Mouse (Mus musculus) erythroblast, embryonic 14.5 days (primary cell): ENCODE data around the gene Rnf208. TPM values are rescaled to one million over a fixed set of nuclear protein-coding genes. Genes with fewer than 3 reads are reported as not detected.

Source experiments
- H3K27me3 ChIP-seq: 2 replicates; pipeline ENCODE4 v1.6.1; 2012; ENCODE audit warnings: inconsistent platforms; ENCODE audit not compliant: control insufficient read depth
- H3K36me3 ChIP-seq: 2 replicates; pipeline ENCODE4 v1.6.1; 2012; ENCODE audit warnings: mild to moderate bottlenecking, inconsistent platforms; ENCODE audit not compliant: control insufficient read depth
- H3K4me1 ChIP-seq: 2 replicates; pipeline ENCODE4 v1.6.1; 2012; ENCODE audit warnings: inconsistent platforms; ENCODE audit not compliant: control insufficient read depth
- H3K4me3 ChIP-seq: replicated peaks from 2 replicates; pipeline ENCODE3; 2012; ENCODE audit warnings: moderate library complexity, mild to moderate bottlenecking, inconsistent platforms
- H3K9me3 ChIP-seq: 2 replicates; pipeline ENCODE4 v1.6.1; 2012; ENCODE audit warnings: low read length, inconsistent platforms, mixed read lengths; ENCODE audit not compliant: control insufficient read depth
- GATA1 ChIP-seq: IDR thresholded peaks from 2 replicates; pipeline ENCODE4 v1.6.1; 2012; ENCODE audit warnings: low read length, inconsistent platforms, mixed read lengths
- TAL1 ChIP-seq: IDR thresholded peaks from 3 replicates; pipeline ENCODE4 v1.6.1; 2012; ENCODE audit warnings: low read length, inconsistent platforms, mixed read lengths
- polyA plus RNA-seq: library from polyadenylated mRNA; stranded (reverse); fragments of >175 nt; gene quantifications from 2 replicates; pipeline ENCODE4 v1.2.3, GENCODE M21; 2012

Rnf208 gene
- polyA plus RNA-seq, 1 experiment = 0.07 TPM

DNA sequence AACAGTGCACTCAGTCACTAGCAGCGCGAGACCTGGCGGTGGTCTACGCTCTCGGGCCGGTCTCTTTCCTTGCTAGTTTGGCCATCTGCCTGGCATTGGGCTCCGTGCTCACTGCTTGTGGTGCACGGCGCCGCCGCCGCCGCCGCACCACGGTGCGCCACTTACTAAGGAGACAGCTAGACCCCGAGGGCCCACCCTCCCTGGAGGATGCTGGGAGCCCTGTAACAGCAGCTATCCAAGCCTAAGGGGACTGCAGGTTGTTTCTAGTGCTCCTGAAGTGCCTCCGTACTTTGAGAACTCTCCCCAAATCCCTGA, 48.7 kb downstream of the Rnf208 start:
- Histone ChIP-seq H3K36me3 (peaks cover 6% of the 10 kb centered on the region), H3K4me1 (peaks cover 22% of the 10 kb centered on the region), H3K9me3 (peaks cover 3% of the 10 kb centered on the region; the same call in 1 of the 2 replicates), H3K27me3 (peaks cover 79% of the 10 kb centered on the region), H3K4me3 (no peak overlapping the region)
- TF ChIP-seq GATA1 (no peak), TAL1 (no peak)

DNA sequence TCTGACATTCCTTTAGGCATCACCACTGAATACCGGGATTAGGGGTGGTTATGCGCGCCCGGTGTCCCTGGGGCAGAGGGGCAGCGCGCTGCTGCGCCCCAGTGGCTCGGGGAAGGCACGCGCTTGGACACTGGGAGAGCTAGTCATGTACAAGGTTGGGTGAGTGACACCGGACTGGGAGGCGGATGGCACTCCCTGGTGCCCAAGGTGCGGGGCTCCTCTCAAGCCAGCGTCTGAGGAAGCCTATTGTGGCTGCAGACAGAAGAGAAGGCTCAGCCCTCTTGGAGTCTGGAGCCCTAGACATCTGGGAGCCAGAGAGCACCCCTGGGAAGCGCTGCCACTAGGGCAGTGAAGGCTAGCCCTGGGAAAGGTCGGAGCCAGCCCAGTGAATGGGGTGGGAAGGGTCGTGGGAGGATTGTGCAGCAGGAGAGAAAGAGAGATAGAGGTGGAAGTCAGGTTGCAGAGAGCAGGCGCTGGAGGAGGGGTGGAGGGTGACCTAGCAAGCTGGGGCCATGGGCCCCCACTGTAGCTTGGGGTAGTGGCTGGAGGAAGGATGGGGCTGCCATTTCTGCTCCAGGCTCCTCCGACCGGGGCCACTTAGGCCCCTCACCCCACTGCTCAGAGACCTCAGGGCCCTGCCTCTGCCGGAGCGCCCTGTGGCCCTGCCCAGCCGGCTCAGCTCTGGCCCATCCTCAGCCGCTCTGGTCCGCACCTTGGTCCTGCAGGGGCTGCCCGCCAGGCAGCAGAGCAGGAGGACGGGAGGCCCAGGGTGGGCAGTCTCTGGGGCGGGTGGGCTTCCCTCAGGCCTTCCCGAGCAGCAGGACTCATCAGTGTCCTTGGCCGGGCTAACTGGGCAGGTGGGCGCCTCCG, 49.4 kb downstream of the Rnf208 start:
- no peak overlapping the region for H3K4me3 ChIP-seq
- peaks cover 3% of the 10 kb centered on the region; the same call in 1 of the 2 replicates for H3K9me3 ChIP-seq
- peaks cover under 1% of the 10 kb centered on the region for H3K36me3 ChIP-seq
- H3K27me3 ChIP-seq = peaks cover 85% of the 10 kb centered on the region
- TF ChIP-seq TAL1 = no peak
- no peak for TF ChIP-seq GATA1
- H3K4me1 ChIP-seq = peaks cover 18% of the 10 kb centered on the region

DNA sequence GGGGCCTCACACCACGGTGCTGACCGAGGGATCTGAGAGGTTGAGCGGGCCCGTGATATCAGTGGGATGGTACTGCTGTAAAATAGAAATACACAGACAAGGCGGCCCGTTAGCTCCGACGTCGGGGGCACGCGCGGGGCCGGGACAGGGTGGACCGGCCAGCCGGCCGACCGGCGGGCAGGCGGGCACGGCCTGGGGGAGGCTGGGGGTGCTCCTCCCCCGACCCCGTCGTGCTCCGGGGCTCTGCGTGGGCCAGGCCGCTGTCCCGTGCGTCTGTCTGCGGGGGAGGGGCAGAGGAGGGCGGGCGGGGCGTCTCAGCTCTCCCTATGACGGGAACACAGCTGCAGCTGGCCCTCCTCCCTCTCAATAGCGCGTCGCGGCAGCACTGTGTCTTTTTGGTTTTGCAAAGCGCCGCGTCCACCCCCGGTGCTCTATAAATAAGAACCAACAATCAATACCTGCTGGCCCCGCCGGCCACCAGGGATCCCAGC, 50.0 kb downstream of the Rnf208 start:
- H3K9me3 ChIP-seq = peaks cover 3% of the 10 kb centered on the region; the same call in 1 of the 2 replicates
- H3K27me3 ChIP-seq = peaks cover 92% of the 10 kb centered on the region
- no peak for TF ChIP-seq GATA1
- TF ChIP-seq TAL1 = no peak
- H3K4me1 ChIP-seq = peaks cover 11% of the 10 kb centered on the region
- no peak overlapping the region for H3K4me3 ChIP-seq
- H3K36me3 ChIP-seq = no peaks in the 10 kb centered on the region

DNA sequence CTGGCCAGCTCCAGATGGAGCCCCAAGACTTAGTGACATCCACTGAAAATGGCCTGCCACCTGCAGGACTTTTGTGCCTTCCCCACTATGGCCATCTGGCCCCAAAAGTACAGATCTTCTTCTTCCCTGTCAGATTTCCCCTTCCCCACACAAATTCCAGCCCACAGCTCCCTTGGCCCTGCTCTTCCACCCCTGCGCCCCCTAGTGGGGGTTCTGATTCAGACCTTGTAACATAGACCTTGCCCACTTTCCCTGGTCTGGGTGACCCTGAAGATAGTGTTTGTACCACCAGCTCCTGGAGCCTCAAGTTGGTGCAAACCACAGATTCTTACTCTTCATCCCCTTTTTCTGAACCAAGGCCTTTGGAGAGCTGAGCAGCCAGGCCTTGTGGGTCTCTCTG, 50.8 kb downstream of the Rnf208 start:
- Histone ChIP-seq H3K9me3 (peaks cover 3% of the 10 kb centered on the region; the same call in 1 of the 2 replicates), H3K27me3 (peaks cover 98% of the 10 kb centered on the region), H3K4me3 (no peak overlapping the region), H3K4me1 (peaks cover 6% of the 10 kb centered on the region), H3K36me3 (no peaks in the 10 kb centered on the region)
- TF ChIP-seq TAL1 = no peak
- no peak for TF ChIP-seq GATA1

DNA sequence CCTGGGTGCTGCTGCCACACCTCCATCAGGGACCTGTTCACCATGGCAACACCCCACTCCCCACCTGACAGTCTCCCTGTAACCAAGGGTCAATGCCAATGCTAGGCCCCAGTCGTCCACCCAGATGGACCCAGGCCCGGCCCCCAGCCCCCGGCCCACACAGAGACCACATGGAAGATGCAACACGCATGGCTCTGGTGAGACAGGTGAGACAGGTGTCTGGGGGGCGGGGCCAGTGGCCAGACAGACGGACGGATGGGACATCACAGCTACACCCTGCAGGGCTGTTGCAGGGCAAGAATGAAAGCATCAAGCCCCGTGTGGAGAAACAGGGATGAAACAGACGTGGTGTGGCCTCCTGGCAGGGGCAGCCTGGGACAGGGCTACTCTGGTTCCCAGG, 51.7 kb downstream of the Rnf208 start:
- H3K4me1 ChIP-seq = peaks cover 3% of the 10 kb centered on the region
- no peak overlapping the region for H3K4me3 ChIP-seq
- TF ChIP-seq TAL1 (no peak), GATA1 (no peak)
- no peaks in the 10 kb centered on the region for H3K36me3 ChIP-seq
- H3K9me3 ChIP-seq = peaks cover 3% of the 10 kb centered on the region; the same call in 1 of the 2 replicates
- peaks cover 90% of the 10 kb centered on the region for H3K27me3 ChIP-seq

Other genes with a start within 250 kb of the Rnf208 start
- gene Nsmf, start 187.9 kb upstream of the Rnf208 start, polyA plus RNA-seq = 0.51 and 0.67 TPM in 2 replicates
- gene Entpd8, start 162.0 kb upstream of the Rnf208 start, polyA plus RNA-seq = 0.04 TPM in 1 of 2 replicates, not detected in the other
- 0.04 TPM in 1 of 2 replicates, not detected in the other for gene Noxa1, start 147.1 kb upstream of the Rnf208 start, polyA plus RNA-seq
- gene Nrarp, start 61.5 kb upstream of the Rnf208 start, polyA plus RNA-seq = 0.38 and 0.49 TPM in 2 replicates
- 0.02 and 0.03 TPM in 2 replicates for gene Tor4a, start 45.4 kb upstream of the Rnf208 start, polyA plus RNA-seq
- gene Nelfb, start 30.8 kb upstream of the Rnf208 start, polyA plus RNA-seq = 1.8 TPM in 2 replicates
- 0.03 TPM in 1 of 2 replicates, not detected in the other for gene Stpg3, start 27.6 kb upstream of the Rnf208 start, polyA plus RNA-seq
- gene Fam166a, start 23.5 kb upstream of the Rnf208 start, polyA plus RNA-seq = not detected in 2 replicates
- gene Tubb4b, start 17.6 kb upstream of the Rnf208 start, polyA plus RNA-seq = 134 and 136 TPM in 2 replicates
- gene Slc34a3, start 7.9 kb upstream of the Rnf208 start, polyA plus RNA-seq = not detected in 2 replicates
- not detected in 2 replicates for gene Rnf224, start 5.5 kb upstream of the Rnf208 start, polyA plus RNA-seq
- gene Cysrt1, start 197 bp downstream of the Rnf208 start, polyA plus RNA-seq = not detected in 2 replicates
- gene AL732309.1, start 4.6 kb downstream of the Rnf208 start, polyA plus RNA-seq = 0.06 and 0.18 TPM in 2 replicates
- 0.99 and 1.6 TPM in 2 replicates for gene Tmem203, start 13.2 kb downstream of the Rnf208 start, polyA plus RNA-seq
- gene Tprn, start 20.4 kb downstream of the Rnf208 start, polyA plus RNA-seq = 0.82 and 1.3 TPM in 2 replicates
- 22.8 and 24.1 TPM in 2 replicates for gene Ssna1, start 30.2 kb downstream of the Rnf208 start, polyA plus RNA-seq
- gene Anapc2, start 30.2 kb downstream of the Rnf208 start, polyA plus RNA-seq = 2.1 and 2.2 TPM in 2 replicates
- not detected in 2 replicates for gene Tmem210, start 45.9 kb downstream of the Rnf208 start, polyA plus RNA-seq
- gene Lrrc26, start 47.7 kb downstream of the Rnf208 start, polyA plus RNA-seq = not detected in 2 replicates
- not detected in 2 replicates for gene Grin1, start 76.9 kb downstream of the Rnf208 start, polyA plus RNA-seq
- 0.86 and 1.3 TPM in 2 replicates for gene Man1b1, start 90.1 kb downstream of the Rnf208 start, polyA plus RNA-seq
- 0.24 and 0.76 TPM in 2 replicates for gene Dpp7, start 114.1 kb downstream of the Rnf208 start, polyA plus RNA-seq
- 0.04 and 0.17 TPM in 2 replicates for gene Uap1l1, start 123.4 kb downstream of the Rnf208 start, polyA plus RNA-seq
- gene Sapcd2, start 130.1 kb downstream of the Rnf208 start, polyA plus RNA-seq = 10.3 and 12.6 TPM in 2 replicates
- gene Entpd2, start 153.6 kb downstream of the Rnf208 start, polyA plus RNA-seq = not detected in 2 replicates
- 0.19 TPM in 1 of 2 replicates, not detected in the other for gene Npdc1, start 157.1 kb downstream of the Rnf208 start, polyA plus RNA-seq
- 0.06 TPM in 1 of 2 replicates, not detected in the other for gene Fut7, start 181.0 kb downstream of the Rnf208 start, polyA plus RNA-seq
- gene Abca2, start 186.4 kb downstream of the Rnf208 start, polyA plus RNA-seq = 0.09 and 0.11 TPM in 2 replicates
- not detected in 2 replicates for gene Clic3, start 214.6 kb downstream of the Rnf208 start, polyA plus RNA-seq
- 1.0 and 1.1 TPM in 2 replicates for gene Paxx, start 218.8 kb downstream of the Rnf208 start, polyA plus RNA-seq
- not detected in 2 replicates for gene Ptgds, start 227.8 kb downstream of the Rnf208 start, polyA plus RNA-seq